Mouse (Mus musculus): ENCODE data around the gene Irgc1. TPM values are rescaled to one million over a fixed set of nuclear protein-coding genes. Genes with fewer than 3 reads are reported as not detected.
A peak's percentile ranks its signal among the peaks of the same experiment; 100 is the strongest.

The Irgc1 gene
- total RNA-seq, 2 experiments from 2014 or later: 0.07 TPM; not detected in 1

DNA sequence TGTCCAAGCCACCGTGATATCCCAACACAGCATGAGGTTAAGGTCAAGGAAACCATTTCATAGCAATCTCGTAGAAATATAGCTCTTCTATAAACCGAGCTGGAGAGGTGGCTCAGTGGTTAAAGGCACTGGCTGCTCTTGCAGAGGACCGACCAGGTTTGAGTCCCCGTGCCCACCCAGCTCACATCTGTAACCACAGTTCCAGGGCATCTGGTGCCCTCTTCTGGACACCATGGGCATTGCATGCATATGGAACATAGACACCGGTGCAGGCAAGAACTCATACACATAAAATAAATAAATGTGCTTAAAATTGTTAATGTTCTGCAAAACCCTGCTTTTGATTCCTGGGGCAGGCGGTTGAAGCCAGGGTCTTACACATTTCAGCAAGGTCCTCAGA is 20.8 kb upstream of the Irgc1 start:
- peak; percentile 67 for ATAC-seq (replicated peaks; ENCODE audit: poor library complexity)

DNA sequence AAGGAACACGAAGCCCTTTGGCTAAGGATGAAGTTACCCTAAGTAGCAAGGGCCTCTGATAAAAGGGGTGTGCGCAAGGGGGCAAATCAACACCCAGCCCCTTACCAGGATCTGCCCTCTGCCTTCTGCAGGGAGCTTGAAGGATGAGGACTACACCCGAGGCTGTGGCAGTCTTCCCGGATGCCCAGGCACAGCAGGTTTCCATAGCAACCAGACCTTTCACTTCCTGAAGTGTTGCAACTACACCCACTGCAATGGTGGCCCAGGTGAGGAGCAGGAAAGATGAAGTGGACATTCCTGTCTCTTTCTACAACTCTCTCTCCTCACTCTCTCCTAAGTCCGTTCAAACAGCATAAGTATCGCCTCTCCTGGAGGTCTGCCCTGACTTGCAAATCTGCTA is 20.3 kb upstream of the Irgc1 start:
- ATAC-seq (replicated peaks; ENCODE audit: poor library complexity): no peak

GRCm38 (mm10) chr7:24470356-24470755 is 18.3 kb upstream of the Irgc1 start:
- no peak for ATAC-seq (replicated peaks; ENCODE audit: poor library complexity)

DNA sequence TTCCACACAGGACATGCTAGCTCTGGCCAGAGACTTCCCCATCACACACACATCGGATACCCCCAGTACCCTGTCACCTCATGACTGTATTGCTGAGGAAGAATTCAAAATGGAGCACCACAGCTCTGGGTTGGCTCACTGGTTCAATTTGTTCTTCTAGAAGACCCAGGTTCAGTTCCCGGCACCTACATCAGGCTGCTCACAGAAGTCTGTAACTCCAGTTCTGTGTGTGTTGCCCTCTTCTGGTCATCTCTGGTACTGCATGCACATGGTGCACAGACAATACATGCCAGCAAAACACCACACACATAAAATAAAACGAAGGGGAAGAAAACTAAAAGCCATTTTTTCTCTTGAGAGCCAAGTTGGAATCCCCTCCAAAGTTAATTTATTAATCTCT is 17.0 kb upstream of the Irgc1 start:
- ATAC-seq (replicated peaks; ENCODE audit: poor library complexity): no peak

- no peak for ATAC-seq (replicated peaks; ENCODE audit: poor library complexity)
These were observed 15.8 kb upstream of the Irgc1 start for GRCm38 (mm10) chr7:24467886-24468285.

DNA sequence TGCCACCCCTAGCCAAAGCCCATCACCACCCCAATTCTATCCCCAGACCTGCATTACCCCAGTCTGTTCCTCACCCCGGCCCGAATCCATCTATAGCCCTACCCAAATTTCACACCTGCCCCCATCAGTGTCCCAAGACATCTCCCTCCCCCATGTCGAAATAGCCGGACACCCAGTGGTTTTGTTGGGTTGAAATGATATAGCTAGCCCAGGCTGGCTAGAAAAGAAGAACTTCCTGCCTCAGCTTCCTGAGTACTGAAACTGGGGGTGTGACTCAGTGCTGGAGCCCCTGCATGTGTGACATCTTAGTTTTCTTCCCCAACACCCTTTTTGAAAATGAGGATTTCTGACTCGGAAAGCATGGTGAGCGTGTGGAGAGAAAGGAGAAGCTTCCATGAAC is 14.7 kb upstream of the Irgc1 start:
- ATAC-seq (replicated peaks; ENCODE audit: poor library complexity): peak; percentile 35

- peak; percentile 58 for ATAC-seq (replicated peaks; ENCODE audit: poor library complexity)
These were observed 10.6 kb upstream of the Irgc1 start, which contains the start of gene Plaur for GRCm38 (mm10) chr7:24462388-24463319. Plaur (plus strand) TSS chr7:24462484.

- no peak; the same call in 1 of the 2 replicates for ATAC-seq (replicated peaks; ENCODE audit: poor library complexity)
These were observed 9.4 kb upstream of the Irgc1 start for GRCm38 (mm10) chr7:24461376-24462051.

DNA sequence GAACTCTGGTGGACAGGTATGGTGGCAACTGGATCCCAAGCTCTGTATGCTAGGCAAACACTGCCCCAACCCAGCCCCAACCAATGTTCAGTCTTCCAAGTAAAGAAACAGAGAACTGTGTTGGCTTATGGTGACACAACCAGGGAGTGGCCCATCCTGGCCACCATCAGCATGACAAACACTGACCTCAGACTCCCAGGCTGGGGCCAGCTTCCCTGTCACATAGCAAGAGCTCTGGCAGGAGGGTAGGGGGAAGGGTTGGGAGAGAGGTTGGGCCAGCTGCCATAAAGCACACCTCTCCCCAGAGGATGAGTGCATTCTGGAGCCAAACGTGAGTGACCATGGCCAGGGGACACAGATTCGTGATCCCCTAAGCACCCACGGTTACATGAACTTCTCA is 7.7 kb upstream of the Irgc1 start:
- peak; percentile 17; the same call in 1 of the 2 replicates for ATAC-seq (replicated peaks; ENCODE audit: poor library complexity)

DNA sequence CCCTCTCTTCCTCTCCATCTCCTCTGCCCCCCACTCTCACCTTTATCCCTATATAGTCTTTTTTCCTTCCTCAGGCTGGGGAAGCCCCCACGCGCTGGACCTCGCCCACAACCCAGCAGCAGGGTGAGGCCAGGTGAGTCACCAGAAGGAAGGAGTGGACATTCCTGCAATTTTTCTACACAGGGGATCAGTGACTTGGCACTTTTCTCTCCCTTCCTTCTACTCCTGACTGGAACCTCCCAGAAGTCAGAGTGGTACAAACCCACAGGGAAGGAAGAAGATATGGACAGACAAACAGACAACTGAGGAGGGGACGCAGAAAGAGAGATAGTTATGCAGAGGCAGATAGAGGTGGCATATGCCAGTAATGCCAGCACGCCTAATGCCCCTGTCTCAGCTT is 7.3 kb upstream of the Irgc1 start:
- ATAC-seq (replicated peaks; ENCODE audit: poor library complexity): no peak

GRCm38 (mm10) chr7:24457726-24458370 is 5.8 kb upstream of the Irgc1 start:
- peak; percentile 74 for ATAC-seq (replicated peaks; ENCODE audit: poor library complexity)

- ATAC-seq (replicated peaks; ENCODE audit: poor library complexity): no peak
These were observed 3.6 kb upstream of the Irgc1 start for GRCm38 (mm10) chr7:24455726-24456125.

GRCm38 (mm10) chr7:24454199-24454598 is 2.1 kb upstream of the Irgc1 start:
- no peak for ATAC-seq (replicated peaks; ENCODE audit: poor library complexity)

GRCm38 (mm10) chr7:24450585-24451017 is 1.5 kb downstream of the Irgc1 start:
- ATAC-seq (replicated peaks; ENCODE audit: poor library complexity): peak; percentile 69

DNA sequence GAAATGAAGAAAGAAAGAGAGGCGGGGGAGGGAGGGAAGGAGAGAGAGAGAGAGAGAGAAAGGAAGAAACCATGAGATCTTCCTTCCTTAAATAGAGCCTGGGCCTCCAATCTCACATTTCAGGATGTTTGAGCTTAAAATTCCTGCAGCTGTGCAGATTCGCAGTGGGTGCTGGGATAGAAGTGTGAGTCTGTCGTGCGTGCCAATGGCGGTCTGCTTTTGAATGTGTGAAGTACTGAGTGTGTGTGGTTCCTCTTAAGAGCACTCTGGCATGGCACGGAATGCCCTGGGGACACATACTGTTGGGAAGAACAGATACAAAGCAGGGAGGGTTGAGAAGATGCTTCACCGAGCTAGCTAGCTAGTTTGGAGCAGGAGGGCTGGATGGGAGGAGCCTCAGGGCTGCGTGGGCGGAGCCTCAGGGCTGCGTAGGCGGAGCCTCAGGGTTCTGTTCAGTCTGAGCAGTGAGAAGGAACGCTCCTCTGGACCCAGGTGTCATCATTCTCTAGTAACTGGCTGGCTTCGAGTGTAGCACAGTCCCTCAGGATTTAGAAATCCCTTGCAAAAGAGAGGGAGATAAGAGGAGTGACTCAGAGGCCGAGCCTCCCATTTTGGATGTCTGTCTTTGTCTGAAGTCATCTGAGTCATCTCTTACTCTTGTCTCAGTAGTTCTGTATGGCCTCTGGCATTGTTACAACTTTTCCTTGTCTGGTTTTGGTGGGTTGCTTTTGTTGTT is 3.1 kb downstream of the Irgc1 start:
- ATAC-seq (replicated peaks; ENCODE audit: poor library complexity): peak; percentile 21

- no peak for ATAC-seq (replicated peaks; ENCODE audit: poor library complexity)
These were observed 5.3 kb downstream of the Irgc1 start for GRCm38 (mm10) chr7:24446697-24447340.

DNA sequence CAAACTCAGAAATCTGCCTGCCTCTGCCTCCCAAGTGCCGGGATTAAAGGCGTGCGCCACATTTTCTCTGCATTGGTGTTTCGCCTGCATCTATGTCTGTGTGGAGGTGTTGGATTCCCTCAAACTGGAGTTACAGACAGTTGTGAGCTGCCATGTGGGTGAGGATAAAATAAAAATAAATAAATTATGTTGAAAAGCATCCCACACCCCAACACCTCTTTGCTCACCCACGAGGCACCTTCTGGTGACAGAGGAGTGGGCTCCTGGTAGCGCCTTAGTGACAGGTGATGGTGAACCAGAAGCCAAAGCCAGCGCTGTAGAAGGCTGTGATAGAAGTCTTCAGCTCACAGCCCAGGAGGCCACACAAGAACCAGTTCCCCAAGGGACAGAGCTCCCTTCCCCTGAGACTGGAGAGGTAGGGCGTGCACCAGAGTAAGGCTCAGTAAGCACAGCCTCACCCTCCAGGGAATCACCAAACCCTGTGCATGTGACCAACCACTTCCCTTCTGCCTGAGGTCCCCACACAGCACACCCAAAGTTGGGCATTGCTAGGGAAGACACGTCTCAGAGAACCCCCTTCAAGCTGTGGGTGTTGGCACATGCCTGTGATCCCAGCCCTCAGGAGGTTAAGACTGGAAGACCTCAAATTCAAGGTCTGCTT is 6.7 kb downstream of the Irgc1 start:
- ATAC-seq (replicated peaks; ENCODE audit: poor library complexity): peak; percentile 39

- ATAC-seq (replicated peaks; ENCODE audit: poor library complexity): peak; percentile 76
These were observed 9.8 kb downstream of the Irgc1 start for GRCm38 (mm10) chr7:24442313-24442712.

- peak; percentile 89 for ATAC-seq (replicated peaks; ENCODE audit: poor library complexity)
These were observed 10.3 kb downstream of the Irgc1 start for GRCm38 (mm10) chr7:24441785-24442184.

DNA sequence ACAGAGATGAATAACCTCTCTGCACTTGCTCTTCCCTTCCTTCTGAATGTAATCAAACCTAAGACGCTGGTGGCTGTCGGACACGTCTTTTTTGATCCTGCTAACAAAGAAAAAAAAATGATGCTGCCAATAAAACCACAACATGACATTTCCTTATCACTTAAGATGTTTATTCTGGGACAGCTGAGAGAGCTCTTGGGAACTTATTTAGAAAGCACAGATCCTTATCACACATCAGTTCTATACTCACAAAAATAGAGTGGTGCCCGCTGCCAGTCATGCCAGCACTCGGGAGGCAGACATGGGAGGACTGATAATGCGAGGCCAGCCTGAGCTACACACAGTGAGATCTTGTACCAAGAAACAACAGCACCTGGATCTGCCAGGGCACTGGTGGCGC is 12.2 kb downstream of the Irgc1 start:
- ATAC-seq (replicated peaks; ENCODE audit: poor library complexity): no peak

Data from megakaryocyte progenitor cell, adult 5-6 weeks (primary cell).